Mouse (Mus musculus): ENCODE data around the gene Spib. TPM values are rescaled to one million over a fixed set of nuclear protein-coding genes. Genes with fewer than 3 reads are reported as not detected.
A peak's percentile ranks its signal among the peaks of the same experiment; 100 is the strongest.

Spib gene
- total RNA-seq (2022) = not detected

DNA sequence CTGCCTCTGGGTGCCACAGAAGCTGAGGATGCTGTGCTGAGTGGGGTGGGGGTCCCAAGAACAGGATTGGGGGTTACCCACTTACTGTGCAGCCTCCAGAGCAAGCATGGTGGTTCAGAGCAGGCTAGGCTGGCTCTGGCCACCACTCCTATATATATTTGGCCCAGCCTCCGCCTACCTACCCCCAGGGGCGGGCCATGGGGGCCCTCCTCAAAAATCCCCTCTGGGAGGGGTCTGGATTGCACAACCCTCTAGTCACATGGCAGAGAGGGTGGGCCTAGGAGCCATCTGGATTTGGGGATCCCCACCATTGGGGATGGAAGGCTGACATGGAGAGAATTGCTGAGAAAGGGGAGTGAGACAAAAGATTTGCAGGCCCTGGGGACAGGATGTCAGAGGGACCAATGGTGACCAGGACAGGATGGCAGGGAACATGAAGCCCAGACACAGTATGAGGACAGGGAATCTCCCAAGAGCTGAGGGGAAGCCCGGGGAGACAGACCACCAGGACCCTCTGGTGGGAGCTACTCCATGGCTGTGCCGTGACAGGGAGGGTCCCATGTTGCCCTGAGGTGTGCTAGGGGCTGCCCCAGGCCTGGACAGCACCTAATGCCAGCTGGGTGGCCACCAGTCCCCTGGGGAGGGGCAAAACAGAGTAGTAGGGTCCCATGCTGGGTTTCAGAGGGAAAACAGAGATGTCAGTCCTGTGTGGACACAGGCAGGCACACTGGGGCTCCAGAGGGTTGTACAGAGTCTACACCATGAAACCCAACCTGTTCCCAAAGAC lies at the start of gene Spib:
TSS of gene Spib (minus strand) at position 126 of the 787 bp plus-strand sequence.
- DNase-seq (ENCODE audit: low spot score in 2 of 2) = no peak

GRCm38 (mm10) chr7:44581637-44582036 lies 49.8 kb upstream of the Spib start:
- no peak for DNase-seq (ENCODE audit: low spot score in 2 of 2)

DNA sequence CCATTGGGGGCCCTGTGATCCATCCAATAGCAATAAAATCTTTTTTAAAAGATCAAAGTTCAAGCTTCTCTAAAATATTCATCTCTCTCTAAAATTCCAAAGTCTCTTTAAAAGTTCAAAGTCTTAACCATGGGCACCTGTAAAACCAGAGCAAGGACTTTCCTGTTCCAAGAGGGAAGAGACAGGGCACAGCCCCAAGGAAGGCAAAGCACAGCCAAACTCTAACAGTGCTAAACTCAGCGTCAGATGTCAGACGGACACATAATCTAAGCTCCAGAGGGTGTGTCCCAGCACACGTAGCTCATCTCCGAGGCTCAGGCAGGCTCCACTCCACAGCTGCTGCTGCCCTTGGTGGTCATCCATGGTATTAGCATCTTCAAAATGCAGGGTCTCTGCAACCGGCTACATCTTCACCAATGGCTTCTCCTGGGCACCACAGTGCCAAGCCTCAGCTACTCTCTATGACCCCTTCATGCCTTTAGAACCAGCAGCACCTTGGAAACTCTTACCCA lies 44.5 kb upstream of the Spib start:
- no peak for DNase-seq (ENCODE audit: low spot score in 2 of 2)

DNA sequence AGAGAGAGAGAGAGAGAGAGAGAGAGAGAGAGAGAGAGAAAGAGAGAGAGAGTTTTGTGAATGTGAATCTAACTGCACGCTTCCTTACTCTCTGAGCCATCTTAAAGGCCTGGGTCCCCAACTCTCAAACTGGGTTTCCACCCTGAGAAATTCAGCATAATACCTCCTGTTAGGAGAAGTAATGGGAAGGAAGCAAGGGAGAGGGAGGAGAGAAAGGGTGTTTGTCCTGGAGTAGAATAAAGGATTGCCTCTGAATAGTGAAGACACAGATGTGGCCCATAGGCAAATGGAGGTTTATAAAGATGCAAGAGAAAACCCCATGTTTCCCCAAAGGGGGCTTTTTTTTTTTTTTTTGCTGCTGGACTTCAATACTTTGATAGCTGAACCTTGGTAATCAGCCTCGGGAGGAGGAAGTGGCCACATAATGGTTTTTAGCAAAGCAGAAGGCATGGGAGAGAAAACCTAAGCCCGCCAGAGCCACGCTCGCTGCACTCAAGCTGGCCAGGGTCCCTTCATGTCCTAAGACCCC lies 41.1 kb upstream of the Spib start:
- no peak for DNase-seq (ENCODE audit: low spot score in 2 of 2)

- no peak for DNase-seq (ENCODE audit: low spot score in 2 of 2)
These were observed 40.4 kb upstream of the Spib start, which contains the start of gene Napsa for GRCm38 (mm10) chr7:44572213-44572701. Gene Napsa (plus strand): TSS chr7:44572380.

GRCm38 (mm10) chr7:44571811-44572210 lies 39.9 kb upstream of the Spib start:
- DNase-seq (ENCODE audit: low spot score in 2 of 2) = no peak

DNA sequence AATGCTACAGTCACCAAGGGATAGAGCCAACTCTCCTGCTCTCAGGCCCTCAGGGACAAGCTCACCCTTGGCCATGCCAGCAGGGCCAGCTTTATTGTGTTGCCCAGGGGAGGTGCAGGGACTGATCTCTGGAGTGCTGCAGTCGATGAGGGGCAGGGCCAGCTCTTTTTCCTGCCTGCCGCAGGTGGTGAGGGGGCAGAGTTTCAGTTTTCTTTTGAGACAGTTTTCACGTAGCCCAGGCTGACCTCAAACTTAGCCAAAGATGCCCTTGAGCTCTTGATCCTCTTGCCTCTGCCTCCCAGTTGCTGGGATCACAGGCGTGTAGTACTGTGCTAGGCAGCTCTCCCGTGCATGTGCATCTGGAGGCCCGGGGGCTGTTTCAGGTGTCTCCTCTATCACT lies 39.1 kb upstream of the Spib start:
- DNase-seq (ENCODE audit: low spot score in 2 of 2) = no peak

DNA sequence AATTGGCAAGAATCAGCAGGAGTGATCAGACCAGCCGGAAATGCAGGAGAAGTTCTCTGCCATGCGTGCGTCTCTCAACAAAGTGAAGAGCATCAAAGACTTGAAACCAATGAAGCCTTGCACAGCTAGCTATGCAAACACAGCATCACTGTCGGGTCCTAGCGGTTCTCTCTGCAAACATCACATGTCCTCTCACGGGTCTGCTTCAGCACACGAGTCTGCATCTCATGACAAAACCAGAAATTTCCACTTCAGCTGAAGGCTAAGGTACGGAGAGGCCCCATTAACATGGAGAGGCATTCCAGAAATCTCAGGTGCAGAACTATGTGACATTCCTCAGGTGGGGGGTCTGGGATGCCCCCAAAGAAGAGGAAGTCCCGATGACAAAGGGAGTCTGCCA lies 36.9 kb upstream of the Spib start:
- DNase-seq (ENCODE audit: low spot score in 2 of 2) = no peak

- DNase-seq (ENCODE audit: low spot score in 2 of 2) = no peak
These were observed 33.5 kb upstream of the Spib start for GRCm38 (mm10) chr7:44565414-44565813.

GRCm38 (mm10) chr7:44564486-44564885 lies 32.6 kb upstream of the Spib start:
- no peak for DNase-seq (ENCODE audit: low spot score in 2 of 2)

GRCm38 (mm10) chr7:44563284-44563683 lies 31.4 kb upstream of the Spib start:
- no peak for DNase-seq (ENCODE audit: low spot score in 2 of 2)

- DNase-seq (ENCODE audit: low spot score in 2 of 2) = peak; percentile 40 to 54
These were observed 28.8 kb upstream of the Spib start for GRCm38 (mm10) chr7:44560435-44561400.

- DNase-seq (ENCODE audit: low spot score in 2 of 2) = no peak
These were observed 25.8 kb upstream of the Spib start for GRCm38 (mm10) chr7:44557629-44558028.

GRCm38 (mm10) chr7:44553826-44554225 lies 22.0 kb upstream of the Spib start, which contains the start of gene Nr1h2:
Gene Nr1h2 (minus strand): TSS chr7:44553951.
- DNase-seq (ENCODE audit: low spot score in 2 of 2) = peak; percentile 93 to 95

DNA sequence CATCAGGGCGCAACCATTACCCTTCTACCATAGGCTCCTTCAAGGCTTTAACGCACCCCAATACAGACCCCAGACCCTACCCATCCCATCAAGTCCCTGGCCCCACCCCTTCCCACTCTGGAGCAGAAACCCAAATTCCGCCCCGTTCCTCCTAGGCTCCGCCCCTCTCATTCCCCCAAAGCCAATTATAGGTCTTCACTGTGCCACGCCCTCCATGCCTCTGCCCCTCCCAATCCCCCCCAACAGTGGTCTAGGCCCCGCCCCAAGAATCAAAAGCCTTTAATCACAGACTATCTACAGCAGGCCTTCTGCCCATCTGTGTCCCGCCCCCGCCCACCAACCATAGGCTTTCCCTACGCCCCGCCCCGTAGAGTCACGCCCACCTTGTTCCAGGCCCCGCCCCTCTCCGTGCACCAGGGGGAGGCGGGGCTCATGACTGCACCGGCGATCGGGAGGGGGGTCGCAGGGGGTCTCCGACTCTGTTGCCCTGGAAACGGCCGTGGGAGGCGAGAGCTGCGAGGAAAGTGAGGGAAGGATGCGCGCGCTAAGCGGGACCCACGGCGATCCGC lies 21.4 kb upstream of the Spib start:
- DNase-seq (ENCODE audit: low spot score in 2 of 2) = peak; percentile 63 to 69

- DNase-seq (ENCODE audit: low spot score in 2 of 2) = no peak
These were observed 20.5 kb upstream of the Spib start for GRCm38 (mm10) chr7:44552141-44552908.

- DNase-seq (ENCODE audit: low spot score in 2 of 2) = no peak
These were observed 19.9 kb upstream of the Spib start for GRCm38 (mm10) chr7:44551731-44552130.

DNA sequence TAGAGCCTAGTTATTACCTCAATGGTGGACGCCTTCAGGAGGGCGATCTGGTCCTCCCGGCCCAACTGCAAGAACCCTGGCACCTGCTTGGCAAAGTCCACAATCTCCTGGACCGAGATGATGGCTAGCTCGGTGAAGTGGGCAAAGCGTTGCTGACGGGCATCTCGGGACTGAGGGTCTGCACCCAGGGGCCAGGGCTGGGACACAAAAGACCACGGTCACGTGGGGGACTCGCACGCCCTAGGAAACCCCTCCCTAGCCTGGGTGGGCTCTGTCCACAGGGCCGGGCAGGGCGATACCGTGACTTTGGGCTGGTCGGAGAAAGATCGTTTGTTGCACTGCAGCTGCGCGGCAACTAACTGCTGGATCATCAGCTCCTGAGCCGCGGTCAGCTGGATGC lies 19.4 kb upstream of the Spib start:
- DNase-seq (ENCODE audit: low spot score in 2 of 2) = no peak

DNA sequence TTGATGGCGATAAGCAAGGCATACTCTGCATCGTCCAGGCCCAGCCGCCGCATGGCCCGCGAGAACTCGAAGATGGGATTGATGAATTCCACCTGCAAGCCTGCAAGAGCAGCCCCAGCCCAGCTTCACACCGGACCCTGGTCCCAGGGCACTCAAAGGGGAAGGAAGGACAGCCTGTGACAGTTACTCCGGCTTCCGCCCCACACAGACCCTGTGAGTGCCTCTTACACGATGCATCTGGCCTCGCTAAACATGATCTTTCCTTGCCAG lies 18.5 kb upstream of the Spib start:
- no peak for DNase-seq (ENCODE audit: low spot score in 2 of 2)

DNA sequence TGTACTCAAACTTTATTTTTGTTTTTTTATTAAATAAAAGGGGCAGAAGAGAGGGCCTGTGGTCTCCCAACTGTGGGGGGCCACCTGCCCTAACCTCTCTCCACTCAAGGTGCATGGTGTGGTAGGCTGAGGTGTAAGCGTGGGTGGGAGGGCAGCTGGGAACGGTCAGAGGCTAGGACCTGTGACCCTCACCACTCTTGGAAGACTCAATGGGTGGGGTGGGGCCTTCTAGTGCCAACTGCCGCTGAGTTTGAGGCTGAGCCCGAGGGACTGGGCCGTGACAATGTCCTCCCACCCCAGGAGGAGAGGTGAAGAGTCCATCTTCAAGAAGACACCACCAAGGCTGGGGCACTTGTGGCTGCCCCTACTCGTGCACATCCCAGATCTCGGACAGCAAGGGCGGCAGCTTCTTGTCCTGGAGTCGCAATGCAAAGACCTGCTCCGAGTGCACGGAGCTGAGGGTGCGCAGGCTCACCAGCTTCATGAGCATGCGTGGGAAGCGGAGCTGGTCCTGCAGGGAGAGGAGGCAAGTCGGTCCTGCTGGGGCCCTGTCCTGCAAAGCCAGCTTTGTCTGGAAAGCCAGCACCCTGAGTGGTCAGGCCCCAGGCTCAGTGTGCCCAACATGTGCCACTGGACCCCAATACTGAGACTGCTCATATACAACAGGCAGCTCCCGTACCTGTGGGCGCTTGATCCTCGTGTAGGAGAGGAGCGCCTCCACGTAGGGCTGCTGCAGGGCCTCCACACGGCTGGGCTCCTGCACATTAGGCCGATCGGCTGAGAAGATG lies 17.9 kb upstream of the Spib start:
- no peak for DNase-seq (ENCODE audit: low spot score in 2 of 2)

Measured in gastrocnemius, adult 8-10 months (tissue).